Mouse (Mus musculus) cortical plate, adult 2 months (tissue): Measurements from ENCODE around the gene Ilk.

Source experiments
- CTCF ChIP-seq: fragments of 200-500 bp; IDR thresholded peaks from 2 replicates; pipeline ENCODE4 v1.5.1; 2011; ENCODE audit warnings: mild to moderate bottlenecking, control low read depth, low read length; ENCODE audit not compliant: insufficient read depth; ENCODE audit errors: extremely low read depth
- POLR2A ChIP-seq: fragments of 200-500 bp; IDR thresholded peaks from 2 replicates; pipeline ENCODE4 v1.6.1; 2011; ENCODE audit warnings: mild to moderate bottlenecking, low read length, control low read depth; ENCODE audit not compliant: insufficient read depth; ENCODE audit errors: extremely low read depth

- TF ChIP-seq POLR2A (no peak), CTCF (no peak)
Measured at GRCm38 (mm10) chr7:105690875-105691274, 45.5 kb upstream of the Ilk start.
